Mouse (Mus musculus) midbrain, postnatal 0 days (tissue): ENCODE measurements around the gene Cyfip1. TPM values are rescaled to one million over a fixed set of nuclear protein-coding genes. Genes with fewer than 3 reads are reported as not detected.
A peak's percentile ranks its signal among the peaks of the same experiment; 100 is the strongest.

ENCODE experiments used
- ATAC-seq: fragments of 200-750 bp; cut with Nextera tagmentation; 2 replicates; pipeline ENCODE4 v1.8.0; 2017; ENCODE audit warnings: moderate number of reproducible peaks, mild to moderate bottlenecking, moderate TSS enrichment, moderate library complexity; ENCODE audit not compliant: low FRiP score
- DNase-seq: peaks from one replicate; pipeline ENCODE4 v3.0.0-alpha.2; 2015; ENCODE audit warnings: low spot score
- H3K27ac ChIP-seq: fragments of 300-500 bp; sonication (generic); 2 replicates; pipeline ENCODE4 v1.5.1; 2014; ENCODE audit warnings: low read depth, mild to moderate bottlenecking, low read length, mixed read lengths
- H3K27me3 ChIP-seq: fragments of 300-500 bp; sonication (generic); 2 replicates; pipeline ENCODE4 v1.6.1; 2014; ENCODE audit warnings: low read length, control low read depth, mixed read lengths; ENCODE audit not compliant: insufficient read depth
- H3K36me3 ChIP-seq: fragments of 300-500 bp; sonication (generic); 2 replicates; pipeline ENCODE4 v1.6.1; 2014; ENCODE audit warnings: low read length, control low read depth, mixed read lengths; ENCODE audit not compliant: insufficient read depth
- H3K4me1 ChIP-seq: fragments of 300-500 bp; sonication (generic); 2 replicates; pipeline ENCODE4 v1.6.1; 2014; ENCODE audit warnings: mild to moderate bottlenecking, control low read depth, antibody characterized with exemption, low read length, mixed read lengths; ENCODE audit not compliant: insufficient read depth
- H3K4me2 ChIP-seq: fragments of 300-500 bp; sonication (generic); 2 replicates; pipeline ENCODE4 v1.6.1; 2014; ENCODE audit warnings: low read depth, mild to moderate bottlenecking, low read length, mixed read lengths; ENCODE audit not compliant: poor library complexity, severe bottlenecking
- H3K4me3 ChIP-seq: fragments of 300-500 bp; sonication (generic); 2 replicates; pipeline ENCODE4 v1.5.1; 2014; ENCODE audit warnings: low read depth, mild to moderate bottlenecking, low read length, moderate library complexity
- H3K9ac ChIP-seq: fragments of 300-500 bp; sonication (generic); replicated peaks from 2 replicates; pipeline ENCODE4 v1.6.1; 2014; ENCODE audit warnings: mild to moderate bottlenecking, low read length, moderate library complexity, mixed read lengths; ENCODE audit not compliant: poor library complexity, severe bottlenecking
- H3K9me3 ChIP-seq: fragments of 300-500 bp; sonication (generic); 2 replicates; pipeline ENCODE4 v1.6.1; 2016; ENCODE audit warnings: low read length, control low read depth
- CTCF ChIP-seq: IDR thresholded peaks from 2 replicates; pipeline ENCODE4 v1.5.1; 2016; ENCODE audit warnings: antibody characterized with exemption, mild to moderate bottlenecking
- WGBS: fragments of 180-500 bp; shearing (Covaris S2); extraction: QIAGEN DNeasy Blood & Tissue Kit; methylation state at CpG from one replicate; pipeline ENCODE4 v1.1.7; 2014; 5-methylcytosine and 5-hydroxymethylcytosine counted together
- polyA plus RNA-seq: library from polyadenylated mRNA; unstranded; fragments of >200 nt; fragmentation: Nextera tagmentation; extraction: Ambion mirVana; gene quantifications from 2 replicates; pipeline ENCODE4 v1.2.1, GENCODE M21; 2015
- total RNA-seq: library from RNA; depleted of rRNA; stranded (reverse); fragments of >200 nt; gene quantifications from 2 replicates; pipeline ENCODE4 v1.2.3, GENCODE M21; 2014

The Cyfip1 gene
- total and polyA plus RNA-seq, 2 experiments from 2014 or later = 31.4 to 49.5 TPM

- ATAC-seq (no peak), DNase-seq (peak; percentile 2)
- peak; percentile 50 for TF ChIP-seq CTCF
- Histone ChIP-seq H3K27ac (no peak overlapping the region), H3K27me3 (no peaks in the 10 kb centered on the region), H3K9ac (no peak overlapping the region), H3K4me1 (no peaks in the 10 kb centered on the region), H3K4me3 (no peak overlapping the region), H3K4me2 (no peak overlapping the region), H3K36me3 (peaks cover 41% of the 10 kb centered on the region), H3K9me3 (no peaks in the 10 kb centered on the region)
- WGBS = 82% methylated on average over 5 of the region's 5 CpGs
These were observed 17.1 kb upstream of the Cyfip1 start for GRCm38 (mm10) chr7:55824468-55824867.

- ATAC-seq (no peak), DNase-seq (no peak)
- peaks cover 34% of the 10 kb centered on the region for H3K36me3 ChIP-seq
- no peak overlapping the region for H3K4me2 ChIP-seq
- H3K9ac ChIP-seq = no peak overlapping the region
- H3K27me3 ChIP-seq = no peaks in the 10 kb centered on the region
- no peak overlapping the region for H3K27ac ChIP-seq
- no peak overlapping the region for H3K4me3 ChIP-seq
- no peaks in the 10 kb centered on the region for H3K4me1 ChIP-seq
- 89% methylated on average over 9 of the region's 9 CpGs for WGBS
- TF ChIP-seq CTCF = no peak
- H3K9me3 ChIP-seq = no peaks in the 10 kb centered on the region
These were observed 14.0 kb upstream of the Cyfip1 start for GRCm38 (mm10) chr7:55827551-55827950.

GRCm38 (mm10) chr7:55836877-55837276, 4.7 kb upstream of the Cyfip1 start:
- Histone ChIP-seq H3K9me3 (no peaks in the 10 kb centered on the region), H3K27ac (no peak overlapping the region), H3K27me3 (no peaks in the 10 kb centered on the region), H3K9ac (no peak overlapping the region), H3K4me1 (no peaks in the 10 kb centered on the region; the same call in 1 of the 2 replicates), H3K4me3 (no peak overlapping the region), H3K36me3 (peaks cover 4% of the 10 kb centered on the region), H3K4me2 (no peak overlapping the region)
- DNase-seq (no peak), ATAC-seq (no peak)
- WGBS = 88% methylated on average over 4 of the region's 4 CpGs
- TF ChIP-seq CTCF = no peak

- H3K36me3 ChIP-seq = no peaks in the 10 kb centered on the region
- no peak; the same call in 1 of the 2 replicates for TF ChIP-seq CTCF
- peak overlapping the region; percentile 67 for H3K4me3 ChIP-seq
- H3K27me3 ChIP-seq = no peaks in the 10 kb centered on the region
- 0% methylated on average over 35 of the region's 47 CpGs for WGBS
- H3K4me1 ChIP-seq = peaks cover 5% of the 10 kb centered on the region
- peak; percentile 88 for ATAC-seq
- H3K27ac ChIP-seq = peak overlapping the region; percentile 95
- peak overlapping the region; percentile 94 for H3K9ac ChIP-seq
- DNase-seq = peak; percentile 80
- no peaks in the 10 kb centered on the region for H3K9me3 ChIP-seq
- H3K4me2 ChIP-seq = peak overlapping the region; percentile 80
These were observed 495 bp downstream of the Cyfip1 start for GRCm38 (mm10) chr7:55841977-55842503.

- H3K36me3 ChIP-seq = no peaks in the 10 kb centered on the region
- H3K4me1 ChIP-seq = peaks cover 5% of the 10 kb centered on the region
- WGBS = under 1% methylated on average over 40 of the region's 40 CpGs
- DNase-seq (peak; percentile 40), ATAC-seq (peak; percentile 77)
- H3K27me3 ChIP-seq = no peaks in the 10 kb centered on the region
- no peaks in the 10 kb centered on the region for H3K9me3 ChIP-seq
- no peak for TF ChIP-seq CTCF
- H3K4me3 ChIP-seq = peak overlapping the region; percentile 67
- H3K4me2 ChIP-seq = peak overlapping the region; percentile 80
- H3K27ac ChIP-seq = peak overlapping the region; percentile 95
- H3K9ac ChIP-seq = peak overlapping the region; percentile 94
These were observed 1.1 kb downstream of the Cyfip1 start for GRCm38 (mm10) chr7:55842504-55843152.

GRCm38 (mm10) chr7:55846606-55847312, 5.2 kb downstream of the Cyfip1 start:
- H3K4me2 ChIP-seq = no peak overlapping the region
- H3K9me3 ChIP-seq = no peaks in the 10 kb centered on the region
- no peaks in the 10 kb centered on the region for H3K27me3 ChIP-seq
- H3K36me3 ChIP-seq = no peaks in the 10 kb centered on the region
- no peak overlapping the region for H3K9ac ChIP-seq
- no peak for DNase-seq
- no peak for TF ChIP-seq CTCF
- 71% methylated on average over 9 of the region's 9 CpGs for WGBS
- no peak for ATAC-seq
- peaks cover 9% of the 10 kb centered on the region for H3K4me1 ChIP-seq
- no peak overlapping the region for H3K27ac ChIP-seq
- H3K4me3 ChIP-seq = no peak overlapping the region
